Mouse (Mus musculus) heart, adult 2 months (tissue): ENCODE data around the gene Cmtm7. TPM values are rescaled to one million over a fixed set of nuclear protein-coding genes. Genes with fewer than 3 reads are reported as not detected.

Source experiments
- DNase-seq, 2 experiments: peaks; one replicate each; pipeline ENCODE4 v3.0.0; 2021
- H3K27ac ChIP-seq: fragments of 200-600 bp; 2 replicates; pipeline ENCODE4 v1.8.1; 2022
- H3K27me3 ChIP-seq: fragments of 200-500 bp; 2 replicates; pipeline ENCODE4 v1.6.1; 2012; ENCODE audit warnings: mild to moderate bottlenecking, low read length, inconsistent platforms, mixed read lengths; ENCODE audit not compliant: control insufficient read depth, insufficient read depth
- H3K36me3 ChIP-seq: fragments of 200-500 bp; 2 replicates; pipeline ENCODE4 v1.6.1; 2012; ENCODE audit warnings: low read length, inconsistent platforms; ENCODE audit not compliant: control insufficient read depth, insufficient read depth
- H3K4me1 ChIP-seq: fragments of 200-500 bp; 2 replicates; pipeline ENCODE4 v1.6.1; 2011; ENCODE audit warnings: low read length; ENCODE audit not compliant: control insufficient read depth, insufficient read depth
- H3K4me3 ChIP-seq: fragments of 200-600 bp; 2 replicates; pipeline ENCODE4 v1.8.1; 2022
- H3K79me2 ChIP-seq: fragments of 200-500 bp; replicated peaks from 2 replicates; pipeline ENCODE4 v1.6.1; 2012; ENCODE audit warnings: mild to moderate bottlenecking, inconsistent platforms, low read length, moderate library complexity, mixed read lengths; ENCODE audit not compliant: control insufficient read depth, insufficient read depth
- H3K9ac ChIP-seq: fragments of 200-500 bp; 2 replicates; pipeline ENCODE4 v1.6.1; 2012; ENCODE audit warnings: low read depth, mild to moderate bottlenecking, control low read depth, inconsistent platforms, low read length, mixed read lengths
- CTCF ChIP-seq: fragments of 200-600 bp; IDR thresholded peaks from 2 replicates; pipeline ENCODE4 v1.8.1; 2022; ENCODE audit warnings: antibody characterized with exemption, mild to moderate bottlenecking, moderate library complexity
- EP300 ChIP-seq: fragments of 200-500 bp; IDR thresholded peaks from 2 replicates; pipeline ENCODE4 v1.6.1; 2011; ENCODE audit warnings: low read depth, low read length, control low read depth; ENCODE audit not compliant: insufficient read depth
- POLR2A ChIP-seq: fragments of 200-500 bp; IDR thresholded peaks from 2 replicates; pipeline ENCODE4 v1.6.1; 2011; ENCODE audit warnings: mild to moderate bottlenecking, low read depth, low read length, control low read depth; ENCODE audit not compliant: insufficient read depth
- WGBS: fragments of 180-500 bp; shearing (Covaris S2); methylation state at CpG from one replicate; pipeline ENCODE4 v1.1.7; 2018; 5-methylcytosine and 5-hydroxymethylcytosine counted together
- intact Hi-C: fragments of 180-260 bp; cut with DNase I; formaldehyde crosslinking; loops from one replicate; pipeline ENCODE4 v1.15.1; 2025
- polyA plus RNA-seq: library from polyadenylated mRNA; depleted of rRNA; stranded (reverse); fragments of >200 nt; gene quantifications from 2 replicates; pipeline ENCODE4 v1.2.3, GENCODE M21; 2012
- total RNA-seq, 2 experiments: library from RNA; stranded (reverse); gene quantifications; 2 replicates each; pipeline ENCODE4 v1.2.3; 2021

The Cmtm7 gene
- total and polyA plus RNA-seq, 3 experiments: 11.5 to 46.6 (median 12.6) TPM

DNA sequence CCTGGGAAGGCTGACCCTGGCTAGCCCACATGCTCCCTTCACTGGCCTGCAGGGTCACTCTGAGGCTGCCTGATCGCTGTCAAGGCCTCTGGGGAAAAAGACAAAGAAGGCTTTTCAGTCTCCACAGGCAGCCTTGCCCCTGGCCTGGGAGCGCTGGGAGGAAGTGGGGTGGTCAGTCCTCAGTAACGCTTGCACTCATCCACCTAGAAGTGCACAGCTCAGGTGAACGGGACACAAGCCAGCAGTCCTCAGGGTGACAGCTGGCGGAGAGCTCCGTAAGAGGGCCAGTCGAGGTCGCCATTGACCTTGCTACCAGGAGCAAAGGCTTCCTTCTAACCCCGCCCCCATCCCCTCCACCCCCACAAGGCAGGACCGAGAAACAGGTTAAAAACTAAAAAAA lies 13.6 kb downstream of the Cmtm7 start:
- Histone ChIP-seq H3K9ac (no peak overlapping the region), H3K4me1 (no peaks in the 10 kb centered on the region), H3K27me3 (no peaks in the 10 kb centered on the region), H3K27ac (no peak overlapping the region), H3K79me2 (no peaks in the 10 kb centered on the region), H3K36me3 (no peaks in the 10 kb centered on the region), H3K4me3 (no peak overlapping the region)
- intact Hi-C loops: no loop called here
- WGBS: 64% methylated on average over 10 of the region's 10 CpGs
- TF ChIP-seq POLR2A (no peak), EP300 (no peak), CTCF (no peak)
- DNase-seq: peak in 1 of 2 experiments; percentile 27

DNA sequence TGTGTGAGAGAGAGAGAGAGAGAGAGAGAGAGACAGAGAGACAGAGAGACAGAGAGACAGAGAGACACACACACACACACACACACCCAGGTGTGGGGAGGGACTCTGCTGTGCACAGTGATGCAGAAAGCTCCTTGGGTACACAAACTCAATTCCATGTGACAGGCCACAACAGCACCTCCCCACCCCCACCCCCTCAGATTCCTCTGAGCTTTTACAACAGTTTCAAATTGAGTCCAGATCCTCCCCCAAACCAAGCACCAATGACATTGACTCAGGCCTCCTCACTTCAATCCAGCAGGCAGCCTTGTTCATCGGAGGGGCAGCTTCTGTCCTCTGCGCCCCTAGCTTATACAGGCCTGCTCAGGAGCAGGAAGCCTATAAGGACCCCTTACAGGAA lies 14.1 kb downstream of the Cmtm7 start:
- 81% methylated on average over 2 of the region's 2 CpGs for whole genome bisulfite sequencing
- Histone ChIP-seq H3K36me3 (no peaks in the 10 kb centered on the region), H3K4me3 (no peak overlapping the region), H3K9ac (no peak overlapping the region), H3K4me1 (no peaks in the 10 kb centered on the region), H3K27me3 (no peaks in the 10 kb centered on the region), H3K79me2 (no peaks in the 10 kb centered on the region), H3K27ac (no peak overlapping the region)
- TF ChIP-seq EP300 (no peak), CTCF (no peak), POLR2A (no peak)
- DNase-seq: no peak
- intact Hi-C loops: no loop called here

DNA sequence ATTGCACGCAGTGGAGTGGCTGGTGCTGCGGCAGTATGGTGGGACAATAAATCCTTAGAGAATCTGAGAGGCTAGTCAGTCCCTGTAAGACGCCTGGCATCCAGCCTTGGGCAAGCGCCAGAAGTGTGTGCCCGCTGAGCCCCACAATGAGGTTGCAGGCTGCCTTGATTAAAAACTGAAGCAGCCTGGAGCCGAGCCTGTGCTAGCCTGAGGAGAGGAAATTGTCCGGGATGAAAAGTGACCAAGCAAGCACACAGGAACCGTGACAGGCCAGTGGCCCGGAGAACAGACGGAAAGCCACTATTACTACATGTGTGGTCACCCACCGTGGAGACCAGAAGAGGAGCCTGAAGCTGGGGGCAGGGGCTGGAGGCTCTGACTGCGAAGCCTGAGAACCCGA lies 14.6 kb downstream of the Cmtm7 start:
- Histone ChIP-seq H3K27me3 (no peaks in the 10 kb centered on the region), H3K4me1 (no peaks in the 10 kb centered on the region), H3K36me3 (no peaks in the 10 kb centered on the region), H3K4me3 (no peak overlapping the region), H3K27ac (no peak overlapping the region), H3K9ac (no peak overlapping the region), H3K79me2 (no peaks in the 10 kb centered on the region)
- intact Hi-C loops: no loop called here
- DNase-seq: no peak
- TF ChIP-seq POLR2A (no peak), EP300 (no peak), CTCF (no peak)
- WGBS: 78% methylated on average over 13 of the region's 13 CpGs

DNA sequence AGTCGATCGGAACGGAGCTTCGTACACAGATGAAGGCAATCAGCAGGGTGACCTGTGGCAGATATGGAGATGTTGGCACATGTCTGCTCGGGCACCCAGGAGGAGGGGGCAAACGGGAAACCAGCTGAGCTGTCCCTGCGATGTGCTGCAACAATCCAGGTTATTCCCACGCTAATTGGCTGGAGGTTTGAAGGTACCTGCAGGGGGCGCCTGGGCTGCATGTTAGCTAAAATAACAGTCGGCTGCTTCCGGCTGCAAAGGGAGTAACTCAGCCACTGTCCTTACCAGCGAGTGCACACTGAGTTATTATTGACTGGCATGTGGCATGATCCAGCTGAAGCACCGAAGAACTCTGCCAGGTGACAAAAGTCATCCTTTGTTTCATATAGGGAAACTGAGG lies 18.3 kb downstream of the Cmtm7 start:
- peak in 1 of 2 experiments; percentile 23 for DNase-seq
- no peaks in the 10 kb centered on the region for H3K36me3 ChIP-seq
- WGBS: 61% methylated on average over 13 of the region's 13 CpGs

DNA sequence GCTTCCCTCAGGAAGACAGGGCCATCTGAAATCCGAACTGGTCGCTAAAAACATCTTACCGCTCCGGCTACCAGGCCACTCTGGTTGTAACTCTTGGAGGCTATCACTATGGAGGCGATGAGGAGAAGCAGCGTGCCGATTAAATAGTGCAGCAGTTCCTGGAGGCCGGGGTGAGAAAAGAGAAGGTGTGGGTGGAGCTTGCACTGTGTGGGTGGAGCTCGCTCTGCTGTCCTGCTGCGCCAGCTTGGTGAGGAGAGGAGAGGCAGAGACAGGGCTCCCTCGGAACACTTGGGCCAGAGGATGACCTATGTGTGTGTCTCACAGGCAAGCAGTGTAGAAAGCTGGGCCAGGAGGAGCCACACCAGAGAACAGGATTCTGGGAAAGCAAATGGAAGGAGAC lies 19.8 kb downstream of the Cmtm7 start:
- TF ChIP-seq EP300: no peak
- TF ChIP-seq CTCF: no peak
- intact Hi-C loops: no loop called here
- Histone ChIP-seq H3K27me3 (no peaks in the 10 kb centered on the region), H3K9ac (no peak overlapping the region), H3K36me3 (no peaks in the 10 kb centered on the region), H3K4me1 (no peaks in the 10 kb centered on the region), H3K79me2 (no peaks in the 10 kb centered on the region), H3K4me3 (no peak overlapping the region), H3K27ac (no peak overlapping the region)
- DNase-seq: no peak
- 83% methylated on average over 11 of the region's 11 CpGs for WGBS

More for the DNA sequence above, 18.3 kb downstream of the Cmtm7 start:
- Histone ChIP-seq H3K4me1 (no peaks in the 10 kb centered on the region), H3K27me3 (no peaks in the 10 kb centered on the region), H3K79me2 (no peaks in the 10 kb centered on the region), H3K4me3 (no peak overlapping the region), H3K9ac (no peak overlapping the region), H3K27ac (no peak overlapping the region)
- intact Hi-C loops: no loop called here
- TF ChIP-seq CTCF (peak; percentile 65), POLR2A (no peak)

DNA sequence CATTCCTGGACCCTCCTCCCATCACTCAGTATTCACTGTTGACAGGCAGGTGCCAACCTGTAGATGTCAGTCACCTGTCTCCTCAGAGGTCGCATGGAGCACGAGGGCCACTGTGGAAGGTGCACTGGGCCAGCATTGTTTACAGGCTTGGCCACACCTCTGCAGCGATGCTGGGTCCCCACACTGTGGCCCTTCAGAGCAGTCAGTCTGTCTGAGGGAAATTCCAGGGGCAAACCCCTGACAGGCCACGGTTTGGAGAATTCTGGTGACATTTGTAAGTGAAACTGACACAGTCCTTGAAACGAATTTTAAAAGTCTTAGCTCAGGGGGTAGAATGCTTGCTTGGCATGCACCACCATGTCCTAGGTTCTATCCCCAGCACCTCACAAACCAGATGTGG lies 21.3 kb downstream of the Cmtm7 start:
- no peak for DNase-seq
- no peaks in the 10 kb centered on the region for H3K79me2 ChIP-seq
- H3K27ac ChIP-seq: no peak overlapping the region
- TF ChIP-seq POLR2A (no peak), CTCF (no peak), EP300 (no peak)
- H3K27me3 ChIP-seq: no peaks in the 10 kb centered on the region
- H3K9ac ChIP-seq: no peak overlapping the region
- H3K4me3 ChIP-seq: no peak overlapping the region
- no peaks in the 10 kb centered on the region for H3K36me3 ChIP-seq
- 85% methylated on average over 5 of the region's 5 CpGs for WGBS
- intact Hi-C loops: no loop called here
- H3K4me1 ChIP-seq: no peaks in the 10 kb centered on the region
